Mouse (Mus musculus) lung, adult 2 months (tissue): Measurements from ENCODE around the gene Zswim9.

Experiments used
- CTCF ChIP-seq: fragments of 200-500 bp; IDR thresholded peaks from 2 replicates; pipeline ENCODE4 v1.5.1; 2011; ENCODE audit warnings: mild to moderate bottlenecking, low read length, control low read depth; ENCODE audit not compliant: insufficient read depth
- POLR2A ChIP-seq: fragments of 200-500 bp; IDR thresholded peaks from 2 replicates; pipeline ENCODE4 v1.6.1; 2011; ENCODE audit warnings: low read depth, mild to moderate bottlenecking, control low read depth, low read length, borderline replicate concordance; ENCODE audit errors: extremely low read depth

GRCm38 (mm10) chr7:13277081-13277480, 1.4 kb downstream of the Zswim9 start, which contains the start of gene Lig1:
- TF ChIP-seq POLR2A (no peak), CTCF (no peak)
